Mouse (Mus musculus): ENCODE results near the gene Rad50.

DNA sequence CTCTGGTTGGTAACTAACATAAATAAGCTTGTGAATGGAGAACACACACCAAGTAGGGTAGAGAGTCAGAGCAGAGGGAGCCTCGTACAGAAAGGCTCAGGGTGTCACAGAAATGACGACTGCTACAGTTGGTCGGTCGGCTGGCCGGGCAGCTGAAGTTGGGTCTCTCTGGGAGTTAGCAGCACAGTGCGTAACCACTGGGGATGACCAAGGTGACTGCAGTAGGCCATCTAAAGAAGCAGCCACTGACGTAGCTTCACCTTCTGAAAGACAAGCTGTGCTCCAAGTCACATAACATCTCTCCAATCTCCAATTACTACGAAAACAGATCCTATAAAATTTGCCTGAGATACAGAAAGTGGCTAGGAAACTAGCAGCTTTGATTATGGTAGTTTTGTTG lies 49.7 kb downstream of the Rad50 start:
- TF ChIP-seq POLR2A (IDR thresholded peaks at IDR 0.05; ENCODE audit: insufficient read length, low read depth) (no peak), USF1 (IDR thresholded peaks at IDR 0.05; ENCODE audit: low read depth) (no peak)
